Mouse (Mus musculus): ENCODE data around the gene Mpp3. TPM values are rescaled to one million over a fixed set of nuclear protein-coding genes. Genes with fewer than 3 reads are reported as not detected.

The Mpp3 gene
- total and polyA plus RNA-seq, 3 experiments = 0.12 to 3.8 (median 0.31) TPM

GRCm38 (mm10) chr11:102042971-102043370, 14.7 kb upstream of the Mpp3 start:
- H3K27me3 ChIP-seq (replicated peaks) = peaks cover 73% of the 10 kb centered on the region
- no peaks in the 10 kb centered on the region for H3K79me2 ChIP-seq (replicated peaks; ENCODE audit: control insufficient read depth, extremely low read depth, insufficient read depth, poor library complexity, severe bottlenecking)
- peaks cover 2% of the 10 kb centered on the region for H3K9me3 ChIP-seq (replicated peaks; ENCODE audit: low read length)
- TF ChIP-seq RCOR1 (conservative IDR thresholded peaks at IDR 0.05; ENCODE audit: low read depth, low read length) = no peak
- TF ChIP-seq UBTF (IDR thresholded peaks at IDR 0.05; ENCODE audit: low read depth, low read length) = no peak
- TF ChIP-seq IRF4 (IDR thresholded peaks at IDR 0.05; ENCODE audit: low read depth, low read length) = no peak
- no peak for TF ChIP-seq ZMIZ1 (IDR thresholded peaks at IDR 0.05; ENCODE audit: low read depth, low read length)
- no peak for DNase-seq (ENCODE audit: extremely low read depth)
- no peak overlapping the region for H3K4me3 ChIP-seq (replicated peaks in 1 of 3; ENCODE audit: low read depth in 2 of 3, low read length in 2 of 3, poor library complexity in 1 of 3)
- in situ Hi-C loops (cut with MboI; ENCODE audit: low pct_ligation_motif_present, low pct_unique_long_range_greater_than_20kb, low sequenced_read_pairs) = no loop called here
- no peak overlapping the region for H3K27ac ChIP-seq (ENCODE audit: insufficient read depth, low read depth)
- peaks cover 0 to 2% of the 10 kb centered on the region in 2 experiments; a peak in 1 of 4 replicates for H3K4me1 ChIP-seq (ENCODE audit: control insufficient read depth in 1 of 2, insufficient read depth in 2 of 2)
- no peaks in the 10 kb centered on the region for H3K36me3 ChIP-seq (replicated peaks in 1 of 2; ENCODE audit: control insufficient read depth in 1 of 2, insufficient read depth in 1 of 2, low read length in 1 of 2)
- H3K9ac ChIP-seq (ENCODE audit: insufficient read depth, low read depth) = no peak overlapping the region
- H3K4me2 ChIP-seq (ENCODE audit: insufficient read depth, low read depth, poor library complexity, severe bottlenecking) = no peak overlapping the region
- dilution Hi-C loops (cut with MboI; ENCODE audit: extremely low pct_ligation_motif_present, extremely low pct_unique_long_range_greater_than_20kb, low sequenced_read_pairs) = no loop called here

DNA sequence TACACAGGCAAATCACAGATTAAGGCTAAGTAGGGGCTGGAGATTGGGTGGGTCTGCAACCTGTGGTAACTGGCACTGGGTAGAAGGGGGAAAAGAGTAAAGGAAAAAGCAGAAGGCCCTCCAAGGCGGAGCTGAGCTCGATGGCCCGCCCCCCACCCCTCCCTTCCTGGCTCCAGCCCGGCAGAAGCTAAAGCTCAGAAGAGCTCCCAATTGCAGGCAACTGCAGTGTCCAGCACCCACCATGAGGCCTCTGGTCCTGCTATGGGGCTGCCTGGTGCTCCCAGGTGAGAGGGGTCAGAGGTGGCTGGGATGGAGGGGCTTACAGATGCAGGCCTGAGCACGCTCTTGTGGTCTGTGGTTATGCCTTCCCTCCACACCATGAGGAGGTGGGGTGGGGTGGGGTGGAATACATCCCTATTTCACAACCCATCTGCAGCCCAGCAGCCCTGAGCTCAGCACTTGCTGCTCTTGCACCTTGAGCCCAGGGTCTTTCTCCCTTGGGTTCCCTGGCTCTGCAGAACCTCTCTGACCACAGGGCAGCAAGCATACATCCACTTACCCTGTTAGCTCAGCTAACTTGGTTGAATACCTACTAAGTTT, 13.2 kb upstream of the Mpp3 start, which contains the start of gene Cd300lg:
TSS of gene Cd300lg (plus strand) at position 160 of the 600 bp plus-strand sequence.
- Histone ChIP-seq H3K9me3 (replicated peaks; ENCODE audit: low read length) (peaks cover 2% of the 10 kb centered on the region), H3K4me2 (ENCODE audit: insufficient read depth, low read depth, poor library complexity, severe bottlenecking) (no peak within 1 kb of the TSS), H3K9ac (ENCODE audit: insufficient read depth, low read depth) (no peak within 1 kb of the TSS), H3K79me2 (replicated peaks; ENCODE audit: control insufficient read depth, extremely low read depth, insufficient read depth, poor library complexity, severe bottlenecking) (no peaks in the 10 kb centered on the region), H3K4me1 (ENCODE audit: control insufficient read depth in 1 of 2, insufficient read depth in 2 of 2) (peaks cover 0 to 2% of the 10 kb centered on the region in 2 experiments; a peak in 1 of 4 replicates), H3K4me3 (replicated peaks in 1 of 3; ENCODE audit: low read depth in 2 of 3, low read length in 2 of 3, poor library complexity in 1 of 3) (no peak within 1 kb of the TSS), H3K27me3 (replicated peaks) (peaks cover 72% of the 10 kb centered on the region), H3K36me3 (replicated peaks in 1 of 2; ENCODE audit: control insufficient read depth in 1 of 2, insufficient read depth in 1 of 2, low read length in 1 of 2) (no peaks in the 10 kb centered on the region), H3K27ac (ENCODE audit: insufficient read depth, low read depth) (no peak within 1 kb of the TSS)
- in situ Hi-C loops (cut with MboI; ENCODE audit: low pct_ligation_motif_present, low pct_unique_long_range_greater_than_20kb, low sequenced_read_pairs) = no loop called here
- dilution Hi-C loops (cut with MboI; ENCODE audit: extremely low pct_ligation_motif_present, extremely low pct_unique_long_range_greater_than_20kb, low sequenced_read_pairs) = no loop called here
- DNase-seq (ENCODE audit: extremely low read depth) = no peak
- no peak for TF ChIP-seq POLR2AphosphoS2 (IDR thresholded peaks at IDR 0.05; ENCODE audit: low read depth, low read length)
- no peak for TF ChIP-seq ZNF384 (IDR thresholded peaks at IDR 0.05; ENCODE audit: low read depth, low read length)
- TF ChIP-seq JUN (IDR thresholded peaks at IDR 0.05; ENCODE audit: insufficient read depth, low read depth, low read length) = no peak

DNA sequence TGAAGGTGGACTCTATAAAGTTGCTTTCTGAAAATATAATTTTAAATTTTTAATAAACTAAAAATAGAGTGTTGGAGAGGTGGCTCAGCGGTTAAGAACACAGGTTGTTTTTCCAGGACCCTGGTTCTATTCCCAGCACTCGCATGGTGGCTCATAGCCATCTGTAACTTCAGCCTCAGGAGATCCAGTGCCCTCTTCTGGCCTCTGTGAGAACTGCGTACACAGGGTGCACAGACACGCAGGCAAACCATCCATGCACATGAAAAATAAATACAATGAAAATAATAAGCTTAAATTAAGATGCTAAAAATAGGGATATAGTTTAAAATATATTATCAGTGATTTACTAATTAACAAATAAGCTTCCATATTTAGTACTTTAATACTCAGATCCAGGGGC, 12.4 kb upstream of the Mpp3 start:
- Histone ChIP-seq H3K36me3 (replicated peaks in 1 of 2; ENCODE audit: control insufficient read depth in 1 of 2, insufficient read depth in 1 of 2, low read length in 1 of 2) (no peaks in the 10 kb centered on the region), H3K4me3 (replicated peaks in 1 of 3; ENCODE audit: low read depth in 2 of 3, low read length in 2 of 3, poor library complexity in 1 of 3) (no peak overlapping the region), H3K9me3 (replicated peaks; ENCODE audit: low read length) (peaks cover 2% of the 10 kb centered on the region), H3K27ac (ENCODE audit: insufficient read depth, low read depth) (no peak overlapping the region), H3K4me2 (ENCODE audit: insufficient read depth, low read depth, poor library complexity, severe bottlenecking) (no peak overlapping the region), H3K4me1 (ENCODE audit: control insufficient read depth in 1 of 2, insufficient read depth in 2 of 2) (peaks cover 0 to 2% of the 10 kb centered on the region in 2 experiments; a peak in 1 of 4 replicates), H3K27me3 (replicated peaks) (peaks cover 73% of the 10 kb centered on the region), H3K79me2 (replicated peaks; ENCODE audit: control insufficient read depth, extremely low read depth, insufficient read depth, poor library complexity, severe bottlenecking) (no peaks in the 10 kb centered on the region), H3K9ac (ENCODE audit: insufficient read depth, low read depth) (no peak overlapping the region)
- peak; percentile 18 for DNase-seq (ENCODE audit: extremely low read depth)
- in situ Hi-C loops (cut with MboI; ENCODE audit: low pct_ligation_motif_present, low pct_unique_long_range_greater_than_20kb, low sequenced_read_pairs) (no loop called here), dilution Hi-C loops (cut with MboI; ENCODE audit: extremely low pct_ligation_motif_present, extremely low pct_unique_long_range_greater_than_20kb, low sequenced_read_pairs) (no loop called here)
- TF ChIP-seq CTCF (conservative IDR thresholded peaks at IDR 0.05 in 1 of 2, IDR thresholded peaks at IDR 0.05 in 1 of 2; ENCODE audit: low read depth in 2 of 2, low read length in 2 of 2) (peak in 1 of 2 experiments; percentile 39; a peak in 2 of 4 replicates), CHD1 (IDR thresholded peaks at IDR 0.05; ENCODE audit: low read depth, low read length) (no peak)

Measured in CH12.LX (cell line).